Mouse (Mus musculus): ENCODE results near the gene Gm13304. TPM values are rescaled to one million over a fixed set of nuclear protein-coding genes. Genes with fewer than 3 reads are reported as not detected.

Gm13304 gene
- polyA plus RNA-seq (2021; fragmentation: Nextera tagmentation) = 0.55 and 42.4 TPM in 2 replicates
- long read RNA-seq, experiment 1 = 0 reads
- long read RNA-seq, experiment 2 = 0 reads

DNA sequence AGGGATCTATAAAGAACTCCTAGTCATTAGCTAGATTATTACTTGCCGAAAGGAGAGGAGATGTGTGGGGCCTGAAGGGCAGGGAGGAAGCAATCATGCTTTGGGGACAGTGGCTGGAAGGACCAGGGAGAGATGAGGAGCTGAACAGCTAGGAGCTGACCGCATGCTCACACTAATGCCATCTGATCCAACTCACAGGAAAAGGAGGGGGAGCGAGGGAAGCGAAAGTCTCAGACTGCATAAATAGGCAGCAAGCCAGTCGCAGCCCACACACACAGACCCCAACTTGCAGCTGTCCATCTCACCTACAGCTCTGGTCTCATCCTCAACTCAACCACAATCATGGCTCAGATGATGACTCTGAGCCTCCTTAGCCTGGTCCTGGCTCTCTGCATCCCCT, at the start of gene Gm13304:
Gm13304 (plus strand) TSS at position 301 of the 400 bp plus-strand sequence.

DNA sequence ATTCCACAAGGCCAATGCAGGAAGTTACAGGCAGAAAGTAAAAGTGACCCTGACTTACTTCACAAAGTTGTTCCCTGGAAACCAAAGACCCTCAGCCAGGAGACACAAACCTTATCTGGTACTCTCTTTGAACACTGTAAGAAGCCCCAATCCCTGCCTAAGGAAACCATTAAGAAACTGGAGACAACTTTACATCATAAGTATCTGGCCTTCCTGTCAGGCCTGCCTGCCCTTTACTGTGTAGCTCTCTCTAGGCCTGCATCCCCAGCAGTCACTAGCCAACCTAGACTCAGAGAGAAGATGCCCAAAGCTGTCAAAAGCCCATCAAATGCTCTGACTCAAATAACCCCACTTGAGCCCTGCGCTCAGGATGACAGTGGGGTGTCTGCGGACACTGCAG, 23.7 kb upstream of the Gm13304 start, which contains the start of gene Gm3893:
Gm3893 (plus strand) TSS at position 301 of the 400 bp plus-strand sequence.

DNA sequence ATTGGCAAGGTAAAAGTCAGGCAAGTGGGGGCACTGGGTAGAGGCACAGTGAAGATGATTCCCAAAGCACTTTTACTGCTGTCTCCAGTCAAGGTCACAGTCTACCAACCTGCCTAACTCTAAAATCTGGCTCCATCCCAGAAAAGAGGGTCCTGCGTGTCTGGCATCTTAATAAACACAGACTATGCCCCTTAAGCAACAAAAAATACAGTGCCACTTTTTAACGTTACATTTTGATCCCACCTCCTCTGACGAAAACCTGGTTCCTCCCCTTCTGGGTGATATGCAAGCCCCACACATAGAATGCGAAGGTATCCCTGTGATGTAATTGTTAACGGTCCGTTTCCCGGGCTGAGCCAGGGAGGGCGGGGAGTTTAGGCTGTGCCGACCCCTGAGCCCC, 38.5 kb downstream of the Gm13304 start, which contains the start of gene Gm13306:
Gm13306 (plus strand) TSS at position 301 of the 400 bp plus-strand sequence.

Other genes with a start within 250 kb of the Gm13304 start
- 4.5 TPM in 1 of 2 replicates, not detected in the other for gene Gm21541, start 211.2 kb upstream of the Gm13304 start, polyA plus RNA-seq (2021; fragmentation: Nextera tagmentation)
- 12.6 and 24.4 TPM in 2 replicates for gene Gm20878, start 173.2 kb upstream of the Gm13304 start, polyA plus RNA-seq (2021; fragmentation: Nextera tagmentation)
- 0.16 and 1.3 TPM in 2 replicates for gene Fam205a4, start 148.8 kb upstream of the Gm13304 start, polyA plus RNA-seq (2021; fragmentation: Nextera tagmentation)
- 0.89 and 2.0 TPM in 2 replicates for gene Gm21093, start 80.1 kb upstream of the Gm13304 start, polyA plus RNA-seq (2021; fragmentation: Nextera tagmentation)
- gene Gm3893, start 23.6 kb upstream of the Gm13304 start, polyA plus RNA-seq (2021; fragmentation: Nextera tagmentation) = not detected in 2 replicates
- 24.6 and 50.3 TPM in 2 replicates for gene Gm13306, start 38.6 kb downstream of the Gm13304 start, polyA plus RNA-seq (2021; fragmentation: Nextera tagmentation)
- 1.8 and 4.4 TPM in 2 replicates for gene Gm13305, start 53.8 kb downstream of the Gm13304 start, polyA plus RNA-seq (2021; fragmentation: Nextera tagmentation)
- gene Gm10600, start 125.8 kb downstream of the Gm13304 start, polyA plus RNA-seq (2021; fragmentation: Nextera tagmentation) = 1.0 TPM in 1 of 2 replicates, not detected in the other
- gene Ccl21b, start 140.9 kb downstream of the Gm13304 start, polyA plus RNA-seq (2021; fragmentation: Nextera tagmentation) = not detected in 2 replicates
- 2.0 TPM in 1 of 2 replicates, not detected in the other for gene Gm21953, start 179.4 kb downstream of the Gm13304 start, polyA plus RNA-seq (2021; fragmentation: Nextera tagmentation)
- not detected in 2 replicates for gene Fam205a3, start 203.5 kb downstream of the Gm13304 start, polyA plus RNA-seq (2021; fragmentation: Nextera tagmentation)

All from left cerebral cortex, adult 6 months (tissue).